Mouse (Mus musculus): ENCODE results near the gene Pkp4. TPM values are rescaled to one million over a fixed set of nuclear protein-coding genes. Genes with fewer than 3 reads are reported as not detected.

Gene Pkp4
- total and polyA plus RNA-seq, 3 experiments = not detected

GRCm38 (mm10) chr2:59211051-59211450 is 50.4 kb downstream of the Pkp4 start:
- Histone ChIP-seq H3K9me3 (replicated peaks; ENCODE audit: insufficient read depth, low read length) (no peaks in the 10 kb centered on the region), H3K27ac (ENCODE audit: control insufficient read depth, low read depth, low read length) (no peak overlapping the region)
- TF ChIP-seq E2F4 (IDR thresholded peaks at IDR 0.05; ENCODE audit: borderline replicate concordance, low read depth, low read length) (no peak), ELF1 (IDR thresholded peaks at IDR 0.05; ENCODE audit: low read depth, low read length) (no peak), MAX (IDR thresholded peaks at IDR 0.05; ENCODE audit: low read length) (no peak), ZKSCAN1 (IDR thresholded peaks at IDR 0.05; ENCODE audit: low read depth, low read length) (no peak), JUND (IDR thresholded peaks at IDR 0.05; ENCODE audit: low read depth, low read length) (no peak), HCFC1 (IDR thresholded peaks at IDR 0.05; ENCODE audit: low read depth, low read length) (no peak), USF1 (IDR thresholded peaks at IDR 0.05; ENCODE audit: low read depth, low read length) (no peak), NRF1 (IDR thresholded peaks at IDR 0.05; ENCODE audit: insufficient read depth, low read depth, low read length, poor library complexity, severe bottlenecking) (no peak), POLR2AphosphoS5 (IDR thresholded peaks at IDR 0.05; ENCODE audit: borderline replicate concordance, low read depth, low read length) (no peak), ZNF384 (IDR thresholded peaks at IDR 0.05; ENCODE audit: low read depth, low read length) (no peak), UBTF (IDR thresholded peaks at IDR 0.05; ENCODE audit: borderline replicate concordance, insufficient read depth, low read depth, low read length) (no peak), POLR2A (IDR thresholded peaks at IDR 0.05; ENCODE audit: control insufficient read depth in 1 of 2, insufficient read depth in 1 of 2, low read depth in 1 of 2, low read length in 2 of 2, poor library complexity in 1 of 2) (no peak), TCF12 (IDR thresholded peaks at IDR 0.05; ENCODE audit: low read depth, low read length) (no peak), BHLHE40 (IDR thresholded peaks at IDR 0.05; ENCODE audit: borderline replicate concordance, low read depth, low read length) (no peak), KAT2A (conservative IDR thresholded peaks at IDR 0.05; ENCODE audit: low read depth, low read length) (no peak)

GRCm38 (mm10) chr2:59212430-59212829 is 51.8 kb downstream of the Pkp4 start:
- H3K9me3 ChIP-seq (replicated peaks; ENCODE audit: insufficient read depth, low read length) = no peaks in the 10 kb centered on the region

More at GRCm38 (mm10) chr2:59211051-59211450, 50.4 kb downstream of the Pkp4 start:
- H3K4me3 ChIP-seq (ENCODE audit: control insufficient read depth in 1 of 2, insufficient read depth in 1 of 2, low read depth in 2 of 2, low read length in 2 of 2) = no peak overlapping the region
- no peaks in the 10 kb centered on the region for H3K4me1 ChIP-seq (ENCODE audit: control insufficient read depth in 1 of 2, insufficient read depth in 2 of 2, low read length in 2 of 2)
- H3K36me3 ChIP-seq (ENCODE audit: control insufficient read depth in 1 of 2, insufficient read depth in 2 of 2, low read length in 2 of 2) = no peaks in the 10 kb centered on the region
- DNase-seq (ENCODE audit: low read depth, low spot score) = no peak
- no peaks in the 10 kb centered on the region for H3K79me2 ChIP-seq (ENCODE audit: control insufficient read depth, insufficient read depth, low read length, poor library complexity)
- no peak overlapping the region for H3K9ac ChIP-seq (ENCODE audit: control insufficient read depth, low read depth, low read length, poor library complexity, severe bottlenecking)
- no peaks in the 10 kb centered on the region for H3K27me3 ChIP-seq (ENCODE audit: control insufficient read depth in 1 of 2, insufficient read depth in 2 of 2, low read length in 2 of 2)

More at GRCm38 (mm10) chr2:59212430-59212829, 51.8 kb downstream of the Pkp4 start:
- no peak for DNase-seq (ENCODE audit: low read depth, low spot score)
- TF ChIP-seq TCF12 (IDR thresholded peaks at IDR 0.05; ENCODE audit: low read depth, low read length) = no peak
- no peak for TF ChIP-seq NRF1 (IDR thresholded peaks at IDR 0.05; ENCODE audit: insufficient read depth, low read depth, low read length, poor library complexity, severe bottlenecking)
- TF ChIP-seq POLR2AphosphoS2 (IDR thresholded peaks at IDR 0.05; ENCODE audit: low read length) = no peak
- TF ChIP-seq CTCF (IDR thresholded peaks at IDR 0.05 in 2 of 3, conservative IDR thresholded peaks at IDR 0.05 in 1 of 3; ENCODE audit: control insufficient read depth in 1 of 3, insufficient read depth in 1 of 3, low read depth in 2 of 3, low read length in 3 of 3, poor library complexity in 1 of 3, severe bottlenecking in 1 of 3) = no peak
- no peak for TF ChIP-seq CHD2 (IDR thresholded peaks at IDR 0.05; ENCODE audit: low read length)
- no peak for TF ChIP-seq POLR2A (IDR thresholded peaks at IDR 0.05; ENCODE audit: control insufficient read depth in 1 of 2, insufficient read depth in 1 of 2, low read depth in 1 of 2, low read length in 2 of 2, poor library complexity in 1 of 2)
- TF ChIP-seq HCFC1 (IDR thresholded peaks at IDR 0.05; ENCODE audit: low read depth, low read length) = no peak
- no peak for TF ChIP-seq MAFK (IDR thresholded peaks at IDR 0.05; ENCODE audit: borderline replicate concordance, low read depth, low read length)
- Histone ChIP-seq H3K9ac (ENCODE audit: control insufficient read depth, low read depth, low read length, poor library complexity, severe bottlenecking) (no peak overlapping the region), H3K4me3 (ENCODE audit: control insufficient read depth in 1 of 2, insufficient read depth in 1 of 2, low read depth in 2 of 2, low read length in 2 of 2) (no peak overlapping the region), H3K27me3 (ENCODE audit: control insufficient read depth in 1 of 2, insufficient read depth in 2 of 2, low read length in 2 of 2) (no peaks in the 10 kb centered on the region), H3K27ac (ENCODE audit: control insufficient read depth, low read depth, low read length) (no peak overlapping the region), H3K79me2 (ENCODE audit: control insufficient read depth, insufficient read depth, low read length, poor library complexity) (no peaks in the 10 kb centered on the region), H3K36me3 (ENCODE audit: control insufficient read depth in 1 of 2, insufficient read depth in 2 of 2, low read length in 2 of 2) (no peaks in the 10 kb centered on the region), H3K4me1 (ENCODE audit: control insufficient read depth in 1 of 2, insufficient read depth in 2 of 2, low read length in 2 of 2) (no peaks in the 10 kb centered on the region)
